Mouse (Mus musculus) brain, embryonic 14.5 days (tissue): ENCODE measurements around the gene Mtus2. TPM values are rescaled to one million over a fixed set of nuclear protein-coding genes. Genes with fewer than 3 reads are reported as not detected.

Source experiments
- DNase-seq: peaks from one replicate; pipeline ENCODE4 v3.0.0-alpha.2; 2011; ENCODE audit warnings: low read depth
- CTCF ChIP-seq: fragments of 200-500 bp; IDR thresholded peaks from 2 replicates; pipeline ENCODE4 v1.5.1; 2012; ENCODE audit warnings: inconsistent platforms, mild to moderate bottlenecking, moderate library complexity, borderline replicate concordance; ENCODE audit not compliant: insufficient read depth, insufficient read length; ENCODE audit errors: extremely low read depth
- POLR2A ChIP-seq: fragments of 200-500 bp; IDR thresholded peaks from 2 replicates; pipeline ENCODE4 v1.6.1; 2012; ENCODE audit warnings: mild to moderate bottlenecking, inconsistent platforms, borderline replicate concordance; ENCODE audit not compliant: poor library complexity, insufficient read depth, insufficient read length, severe bottlenecking; ENCODE audit errors: extremely low read depth
- polyA plus RNA-seq: library from polyadenylated mRNA; depleted of rRNA; stranded (reverse); fragments of >200 nt; gene quantifications from 2 replicates; pipeline ENCODE4 v1.2.3, GENCODE M21; 2012; rRNA removed

The Mtus2 gene
- polyA plus RNA-seq, 1 experiment: 28.8 TPM

GRCm38 (mm10) chr5:148355822-148356221 lies 398.7 kb downstream of the Mtus2 start:
- DNase-seq: no peak
- TF ChIP-seq POLR2A (no peak), CTCF (no peak)

DNA sequence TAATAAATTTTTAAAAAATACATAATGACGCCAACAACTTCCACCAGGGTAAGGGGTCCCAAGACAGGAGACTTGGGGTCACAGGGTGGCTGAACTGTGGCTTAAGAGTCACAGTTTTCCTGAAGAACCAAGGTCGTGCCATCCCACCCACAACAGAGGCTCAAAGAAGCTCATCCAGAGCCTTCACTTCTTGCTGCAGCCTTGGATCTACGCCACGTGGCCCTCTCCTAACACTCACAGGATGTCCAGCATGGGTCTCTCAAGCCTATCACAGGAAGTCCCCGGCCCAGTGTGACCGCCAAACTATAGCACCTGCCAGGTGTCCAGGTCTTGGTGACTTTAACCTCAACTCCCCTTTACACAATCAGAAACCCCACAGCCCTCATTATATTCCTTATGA lies 400.0 kb downstream of the Mtus2 start:
- TF ChIP-seq POLR2A (no peak), CTCF (no peak)
- no peak for DNase-seq

GRCm38 (mm10) chr5:148359131-148359530 lies 402.0 kb downstream of the Mtus2 start:
- TF ChIP-seq CTCF (no peak), POLR2A (no peak)
- no peak for DNase-seq

- no peak for TF ChIP-seq POLR2A
- TF ChIP-seq CTCF: no peak
- no peak for DNase-seq
These were observed 404.0 kb downstream of the Mtus2 start for GRCm38 (mm10) chr5:148360922-148361758.

DNA sequence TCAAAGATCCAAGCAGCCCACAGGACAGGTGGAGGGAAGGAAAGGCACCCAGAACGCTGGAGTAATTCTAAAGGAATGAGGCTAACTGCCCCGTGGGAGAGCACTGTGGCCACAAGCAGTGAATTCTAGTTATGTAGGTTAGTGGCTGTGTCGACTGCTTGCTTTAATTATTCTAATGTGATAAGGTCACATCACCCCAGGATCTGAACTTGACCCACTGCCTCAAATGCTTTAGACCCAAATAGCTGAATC lies 404.6 kb downstream of the Mtus2 start:
- TF ChIP-seq CTCF: no peak
- no peak for TF ChIP-seq POLR2A
- no peak for DNase-seq

DNA sequence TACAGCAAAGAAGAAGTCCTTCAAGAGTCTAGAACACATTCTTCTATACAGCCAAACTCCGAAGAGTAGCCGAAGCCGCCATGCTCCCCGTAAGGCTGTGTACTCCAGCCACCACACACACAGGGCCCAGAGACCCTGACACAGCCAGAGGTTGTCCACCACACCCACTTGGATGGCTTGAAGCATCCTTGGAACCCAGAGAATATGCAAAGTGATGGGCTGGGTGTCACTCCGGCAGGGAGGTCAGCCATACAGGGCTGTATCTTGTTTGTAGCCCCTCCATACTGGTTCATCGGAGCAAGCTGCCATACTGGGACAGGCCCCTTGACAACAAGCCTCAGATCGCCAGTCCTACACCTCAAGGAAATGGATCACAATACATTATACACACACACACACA lies 405.2 kb downstream of the Mtus2 start:
- DNase-seq: no peak
- TF ChIP-seq CTCF: no peak
- no peak for TF ChIP-seq POLR2A

DNA sequence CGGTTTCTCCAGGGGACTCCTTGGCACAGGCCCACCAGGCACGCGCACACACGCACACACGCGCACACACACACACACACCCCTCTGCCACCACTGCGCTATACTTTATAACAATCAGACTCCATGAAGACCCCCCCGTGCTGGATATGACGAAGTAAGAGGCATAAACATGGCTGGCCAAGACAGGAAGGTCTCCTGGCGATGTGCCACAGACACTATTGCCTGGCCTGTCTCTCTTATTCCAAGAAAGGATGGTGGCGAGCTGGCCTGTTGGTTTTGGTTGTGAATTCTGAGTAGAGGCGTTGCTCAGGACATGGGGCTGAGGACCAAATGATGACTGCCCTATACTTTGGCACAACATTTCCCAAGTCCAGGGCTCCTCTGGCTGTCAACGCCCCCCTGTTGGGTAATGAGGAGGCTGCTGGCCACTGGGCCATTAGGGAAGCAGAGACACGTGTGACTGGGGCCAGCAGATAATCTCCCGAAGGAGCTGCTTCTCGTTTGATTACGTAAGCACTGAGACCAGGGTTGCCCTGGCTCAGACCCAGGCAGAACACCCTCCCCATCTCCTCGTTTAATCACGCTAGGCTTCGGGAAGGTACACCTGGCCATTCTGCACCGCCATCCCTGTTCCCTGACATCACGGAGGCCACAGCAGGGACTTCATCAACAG lies 406.5 kb downstream of the Mtus2 start:
- no peak for TF ChIP-seq POLR2A
- TF ChIP-seq CTCF: no peak
- peak; percentile 33 for DNase-seq

Other genes with a start within 250 kb of the Mtus2 start
- gene Flt1, start 231.3 kb upstream of the Mtus2 start, polyA plus RNA-seq: 4.5 and 8.1 TPM in 2 replicates
- 227 and 275 TPM in 2 replicates for gene Pomp, start 96.9 kb upstream of the Mtus2 start, polyA plus RNA-seq
- 4.5 and 6.5 TPM in 2 replicates for gene Slc46a3, start 62.5 kb upstream of the Mtus2 start, polyA plus RNA-seq